Mouse (Mus musculus) hindbrain, embryonic 14.5 days (tissue): Measurements from ENCODE around the gene Nmnat2. TPM values are rescaled to one million over a fixed set of nuclear protein-coding genes. Genes with fewer than 3 reads are reported as not detected.
A peak's percentile ranks its signal among the peaks of the same experiment; 100 is the strongest.

ENCODE experiments used
- ATAC-seq: fragments of 200-750 bp; cut with Nextera tagmentation; 2 replicates; pipeline ENCODE4 v1.8.0; 2017; ENCODE audit warnings: moderate number of reproducible peaks, mild to moderate bottlenecking, moderate TSS enrichment, moderate library complexity; ENCODE audit not compliant: low FRiP score
- DNase-seq: peaks from one replicate; pipeline ENCODE4 v3.0.0-alpha.2; 2015; ENCODE audit warnings: low spot score
- H3K27ac ChIP-seq: fragments of 300-500 bp; sonication (generic); 2 replicates; pipeline ENCODE4 v1.5.1; 2014; ENCODE audit warnings: mild to moderate bottlenecking, moderate library complexity
- H3K27me3 ChIP-seq: fragments of 300-500 bp; sonication (generic); 2 replicates; pipeline ENCODE4 v1.6.1; 2014; ENCODE audit warnings: mild to moderate bottlenecking, low read length, mixed read lengths; ENCODE audit not compliant: control insufficient read depth, insufficient read depth
- H3K36me3 ChIP-seq: fragments of 300-500 bp; sonication (generic); replicated peaks from 2 replicates; pipeline ENCODE4 v1.6.1; 2014; ENCODE audit not compliant: control insufficient read depth, insufficient read depth
- H3K4me1 ChIP-seq: fragments of 300-500 bp; sonication (generic); replicated peaks from 2 replicates; pipeline ENCODE4 v1.6.1; 2014; ENCODE audit warnings: antibody characterized with exemption, low read length, mixed read lengths; ENCODE audit not compliant: control insufficient read depth, insufficient read depth
- H3K4me2 ChIP-seq: fragments of 300-500 bp; sonication (generic); replicated peaks from 2 replicates; pipeline ENCODE4 v1.6.1; 2014; ENCODE audit warnings: mild to moderate bottlenecking, moderate library complexity
- H3K4me3 ChIP-seq: fragments of 300-500 bp; sonication (generic); replicated peaks from 2 replicates; pipeline ENCODE4 v1.5.1; 2014; ENCODE audit warnings: mild to moderate bottlenecking, low read length
- H3K9ac ChIP-seq: fragments of 300-500 bp; sonication (generic); 2 replicates; pipeline ENCODE4 v1.6.1; 2014
- H3K9me3 ChIP-seq: fragments of 300-500 bp; sonication (generic); 2 replicates; pipeline ENCODE4 v1.6.1; 2016; ENCODE audit warnings: low read length; ENCODE audit not compliant: control insufficient read depth
- WGBS: fragments of 180-500 bp; shearing (Covaris S2); extraction: QIAGEN DNeasy Blood & Tissue Kit; methylation state at CpG from one replicate; pipeline ENCODE4 v1.1.7; 2014; 5-methylcytosine and 5-hydroxymethylcytosine counted together
- polyA plus RNA-seq: library from polyadenylated mRNA; unstranded; fragments of >200 nt; fragmentation: Nextera tagmentation; extraction: Ambion mirVana; gene quantifications from 2 replicates; pipeline ENCODE4 v1.2.1, GENCODE M21; 2014

Gene Nmnat2
- polyA plus RNA-seq, 1 experiment from 2014 or later: 84.7 TPM

DNA sequence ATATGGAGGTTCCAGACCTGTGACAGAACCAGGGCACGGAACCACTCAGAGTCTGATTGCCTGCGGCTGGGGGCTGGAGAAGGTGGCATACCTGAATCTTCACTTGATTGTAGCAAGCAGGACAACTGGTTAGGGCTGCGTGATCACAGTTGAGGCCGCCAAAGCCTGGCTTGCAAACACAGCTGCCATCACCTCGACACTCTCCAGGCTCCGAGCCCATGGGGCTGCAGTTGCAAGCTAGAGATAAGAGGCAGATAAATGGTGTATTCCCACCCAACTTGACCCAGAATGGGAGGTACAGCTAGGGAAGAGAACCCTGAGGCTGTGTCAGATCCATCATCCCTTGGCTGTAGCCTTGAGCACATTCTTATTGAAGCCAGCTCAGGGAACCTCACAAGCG is 184.8 kb downstream of the Nmnat2 start:
- WGBS: 87% methylated on average over 7 of the region's 7 CpGs
- no peak for ATAC-seq
- no peaks in the 10 kb centered on the region for H3K9me3 ChIP-seq
- no peak overlapping the region for H3K9ac ChIP-seq
- no peak for DNase-seq
- no peaks in the 10 kb centered on the region for H3K4me1 ChIP-seq
- no peak overlapping the region for H3K4me3 ChIP-seq
- H3K36me3 ChIP-seq: no peaks in the 10 kb centered on the region
- H3K27ac ChIP-seq: no peak overlapping the region
- no peak overlapping the region for H3K4me2 ChIP-seq
- no peaks in the 10 kb centered on the region for H3K27me3 ChIP-seq

DNA sequence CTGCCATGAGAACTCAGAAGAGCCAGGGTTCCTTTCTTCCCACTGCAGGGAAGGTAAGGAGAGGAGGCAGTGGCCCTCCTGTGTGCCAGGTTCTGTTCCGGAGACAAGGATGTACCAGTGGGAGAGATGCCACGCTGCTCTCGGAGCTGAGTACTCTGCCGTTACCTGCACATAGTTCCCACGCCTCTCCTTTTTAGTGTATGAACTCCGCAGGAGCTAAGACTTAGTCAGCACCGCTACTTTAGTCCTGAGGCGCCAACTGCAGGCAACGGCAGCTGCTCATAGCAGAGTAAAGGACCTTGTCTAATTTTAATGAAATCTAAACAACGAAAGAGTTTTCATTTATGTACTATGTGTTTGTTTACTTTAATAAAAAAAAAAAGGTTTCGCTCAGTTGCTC is 185.5 kb downstream of the Nmnat2 start:
- Histone ChIP-seq H3K9me3 (no peaks in the 10 kb centered on the region), H3K36me3 (no peaks in the 10 kb centered on the region), H3K27me3 (no peaks in the 10 kb centered on the region), H3K27ac (no peak overlapping the region), H3K4me1 (no peaks in the 10 kb centered on the region), H3K9ac (no peak overlapping the region), H3K4me3 (no peak overlapping the region), H3K4me2 (no peak overlapping the region)
- 85% methylated on average over 11 of the region's 11 CpGs for WGBS
- DNase-seq (no peak), ATAC-seq (no peak)

DNA sequence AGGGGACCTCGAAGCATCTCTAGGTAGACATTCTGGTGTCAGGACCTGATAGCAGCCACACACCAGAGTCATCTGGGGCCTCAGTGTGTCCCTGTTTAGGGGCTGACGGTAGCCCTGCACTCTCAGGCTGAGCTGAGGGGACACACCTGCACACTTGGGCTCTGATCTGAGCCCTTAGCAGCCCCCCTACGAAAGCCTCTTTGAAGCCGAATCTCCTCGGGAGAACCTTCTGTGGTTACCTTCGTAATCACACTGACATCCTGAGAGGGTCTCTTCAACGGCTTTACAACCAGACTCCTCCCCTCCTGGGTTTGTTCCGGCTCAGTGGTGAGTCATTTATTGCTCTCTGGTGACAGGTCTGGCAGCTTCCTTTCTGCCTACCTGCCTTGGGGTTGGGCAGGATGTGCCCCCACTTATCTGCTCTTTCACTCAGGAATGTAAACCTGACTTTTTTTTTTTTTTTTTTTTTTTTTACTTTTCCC is 186.0 kb downstream of the Nmnat2 start:
- no peaks in the 10 kb centered on the region for H3K27me3 ChIP-seq
- H3K9ac ChIP-seq: no peak overlapping the region
- WGBS: 39% methylated on average over 8 of the region's 8 CpGs
- no peaks in the 10 kb centered on the region for H3K4me1 ChIP-seq
- ATAC-seq: no peak
- no peak overlapping the region for H3K27ac ChIP-seq
- no peaks in the 10 kb centered on the region for H3K9me3 ChIP-seq
- H3K4me3 ChIP-seq: no peak overlapping the region
- no peak overlapping the region for H3K4me2 ChIP-seq
- H3K36me3 ChIP-seq: no peaks in the 10 kb centered on the region
- DNase-seq: no peak

DNA sequence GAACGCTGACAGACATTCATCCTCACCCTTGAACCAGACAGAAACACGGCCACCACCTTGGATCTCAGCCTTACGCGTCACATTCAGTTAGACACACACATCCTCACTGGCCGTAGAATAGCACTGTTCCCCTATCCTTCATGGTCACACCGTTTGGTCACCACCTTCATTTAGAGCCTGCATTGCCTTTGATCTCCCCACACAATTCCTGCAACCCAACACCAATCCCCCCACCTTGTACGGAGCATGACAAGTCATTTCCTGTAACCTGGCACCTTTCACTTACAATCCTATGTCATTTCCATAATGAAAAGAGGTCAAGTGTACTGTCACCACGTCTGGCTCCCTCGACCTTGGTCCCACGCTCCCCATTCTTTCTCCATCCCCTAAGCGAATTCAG is 189.2 kb downstream of the Nmnat2 start:
- H3K27me3 ChIP-seq: no peaks in the 10 kb centered on the region
- no peak for DNase-seq
- no peaks in the 10 kb centered on the region for H3K9me3 ChIP-seq
- no peak for ATAC-seq
- no peak overlapping the region for H3K4me2 ChIP-seq
- H3K9ac ChIP-seq: no peak overlapping the region
- H3K27ac ChIP-seq: no peak overlapping the region
- H3K4me1 ChIP-seq: no peaks in the 10 kb centered on the region
- H3K36me3 ChIP-seq: no peaks in the 10 kb centered on the region
- H3K4me3 ChIP-seq: no peak overlapping the region
- 87% methylated on average over 11 of the region's 11 CpGs for WGBS

DNA sequence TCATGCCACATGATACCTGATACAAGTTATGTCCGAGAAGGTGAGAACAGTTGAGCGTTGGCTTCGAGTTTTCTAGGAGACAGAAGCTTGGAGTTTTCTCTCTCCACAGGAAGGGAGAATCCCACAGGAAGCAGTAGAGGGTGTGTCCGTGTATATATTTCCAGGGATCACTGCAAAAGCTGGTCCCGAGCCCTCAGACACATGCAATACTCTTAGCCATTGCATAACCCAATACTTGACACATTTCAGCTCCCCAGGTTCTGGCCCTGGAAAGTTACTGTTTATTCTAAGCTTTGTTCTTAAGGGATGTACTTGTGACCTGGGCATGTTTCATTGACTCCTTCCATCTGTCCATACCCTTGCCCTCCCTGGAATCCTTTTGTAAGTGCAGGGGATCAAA is 191.0 kb downstream of the Nmnat2 start:
- Histone ChIP-seq H3K27ac (no peak overlapping the region), H3K4me1 (no peaks in the 10 kb centered on the region), H3K4me2 (no peak overlapping the region), H3K9me3 (no peaks in the 10 kb centered on the region), H3K9ac (no peak overlapping the region), H3K27me3 (no peaks in the 10 kb centered on the region), H3K36me3 (no peaks in the 10 kb centered on the region), H3K4me3 (no peak overlapping the region)
- no peak for DNase-seq
- ATAC-seq: no peak
- 89% methylated on average over 5 of the region's 5 CpGs for WGBS

DNA sequence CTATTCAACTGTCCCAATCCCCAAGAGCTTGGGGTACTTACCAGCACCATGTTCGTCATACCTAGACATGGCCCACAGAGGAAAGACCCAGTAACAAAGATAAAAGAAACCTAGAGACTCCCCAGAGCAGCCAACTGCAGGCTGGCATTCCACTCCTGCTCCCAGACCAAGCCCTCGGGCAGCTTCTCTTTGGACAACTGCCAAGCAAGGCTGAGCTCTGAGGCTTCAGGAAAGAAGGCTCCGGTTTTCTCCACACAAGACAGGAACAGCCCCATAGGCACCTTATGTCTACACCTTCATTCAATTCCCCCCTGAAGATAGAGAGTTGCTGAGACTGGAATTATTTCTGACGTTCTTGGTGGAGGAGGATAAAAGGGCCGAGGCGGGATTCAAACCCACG is 197.8 kb downstream of the Nmnat2 start:
- no peak overlapping the region for H3K4me2 ChIP-seq
- H3K27me3 ChIP-seq: no peaks in the 10 kb centered on the region
- peaks cover 5% of the 10 kb centered on the region for H3K4me1 ChIP-seq
- H3K36me3 ChIP-seq: no peaks in the 10 kb centered on the region
- 78% methylated on average over 7 of the region's 7 CpGs for WGBS
- H3K27ac ChIP-seq: no peak overlapping the region
- no peak for DNase-seq
- no peak for ATAC-seq
- no peak overlapping the region for H3K4me3 ChIP-seq
- H3K9me3 ChIP-seq: no peaks in the 10 kb centered on the region
- H3K9ac ChIP-seq: no peak overlapping the region

DNA sequence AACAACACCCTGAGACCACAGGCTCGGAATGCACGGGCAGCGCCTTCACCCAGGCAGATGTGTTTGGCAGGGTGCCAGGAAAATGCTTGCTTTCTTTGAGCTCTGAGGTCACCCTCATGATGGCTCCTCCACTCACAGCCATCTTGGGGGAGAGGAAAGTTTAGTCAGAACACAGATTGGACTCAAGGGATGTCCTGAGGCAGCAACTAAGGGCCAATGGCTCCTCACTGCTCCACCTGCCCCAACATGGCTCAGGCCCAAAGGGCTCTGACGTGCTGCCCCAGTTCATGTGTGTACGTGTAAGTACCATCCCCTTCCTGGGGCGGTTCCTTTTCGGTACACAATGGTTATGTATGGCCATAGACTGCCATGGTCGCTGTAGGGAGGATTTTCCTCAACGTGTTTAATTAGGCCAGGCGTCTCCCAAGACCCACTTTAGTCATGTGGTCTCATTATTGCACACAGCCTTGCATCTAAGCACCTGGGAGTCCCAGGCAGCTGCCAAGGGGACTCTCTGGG is 198.9 kb downstream of the Nmnat2 start:
- H3K9me3 ChIP-seq: no peaks in the 10 kb centered on the region
- peak; percentile 43 for DNase-seq
- no peak overlapping the region for H3K4me3 ChIP-seq
- H3K27ac ChIP-seq: no peak overlapping the region
- no peaks in the 10 kb centered on the region for H3K27me3 ChIP-seq
- peaks cover 5% of the 10 kb centered on the region for H3K4me1 ChIP-seq
- WGBS: 51% methylated on average over 10 of the region's 10 CpGs
- no peak overlapping the region for H3K9ac ChIP-seq
- no peaks in the 10 kb centered on the region for H3K36me3 ChIP-seq
- peak; percentile 46 for ATAC-seq
- no peak overlapping the region for H3K4me2 ChIP-seq

DNA sequence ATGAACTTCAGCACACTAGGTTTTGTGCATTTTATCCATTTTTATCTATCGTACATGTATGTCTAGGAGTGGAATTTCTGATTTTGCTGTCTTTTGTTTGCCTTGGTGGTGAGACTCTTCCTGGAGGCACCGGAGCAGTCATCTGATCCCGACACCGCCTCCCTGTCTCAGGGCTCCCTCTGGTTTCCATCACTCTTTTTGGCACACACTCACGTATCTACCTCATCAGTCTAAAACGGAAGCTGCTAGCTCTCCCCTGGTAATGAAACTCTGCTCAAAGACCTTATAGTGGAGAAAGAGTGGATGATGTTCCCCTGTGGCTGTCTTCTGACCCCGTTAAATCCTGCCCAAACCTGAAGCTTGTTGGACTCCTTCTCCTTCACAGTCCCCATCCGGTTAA is 200.6 kb downstream of the Nmnat2 start:
- Histone ChIP-seq H3K36me3 (no peaks in the 10 kb centered on the region), H3K9me3 (no peaks in the 10 kb centered on the region), H3K27me3 (no peaks in the 10 kb centered on the region), H3K27ac (no peak overlapping the region), H3K4me1 (peaks cover 5% of the 10 kb centered on the region), H3K4me3 (no peak overlapping the region), H3K4me2 (no peak overlapping the region), H3K9ac (no peak overlapping the region)
- DNase-seq: no peak
- no peak for ATAC-seq
- WGBS: 84% methylated on average over 8 of the region's 8 CpGs

DNA sequence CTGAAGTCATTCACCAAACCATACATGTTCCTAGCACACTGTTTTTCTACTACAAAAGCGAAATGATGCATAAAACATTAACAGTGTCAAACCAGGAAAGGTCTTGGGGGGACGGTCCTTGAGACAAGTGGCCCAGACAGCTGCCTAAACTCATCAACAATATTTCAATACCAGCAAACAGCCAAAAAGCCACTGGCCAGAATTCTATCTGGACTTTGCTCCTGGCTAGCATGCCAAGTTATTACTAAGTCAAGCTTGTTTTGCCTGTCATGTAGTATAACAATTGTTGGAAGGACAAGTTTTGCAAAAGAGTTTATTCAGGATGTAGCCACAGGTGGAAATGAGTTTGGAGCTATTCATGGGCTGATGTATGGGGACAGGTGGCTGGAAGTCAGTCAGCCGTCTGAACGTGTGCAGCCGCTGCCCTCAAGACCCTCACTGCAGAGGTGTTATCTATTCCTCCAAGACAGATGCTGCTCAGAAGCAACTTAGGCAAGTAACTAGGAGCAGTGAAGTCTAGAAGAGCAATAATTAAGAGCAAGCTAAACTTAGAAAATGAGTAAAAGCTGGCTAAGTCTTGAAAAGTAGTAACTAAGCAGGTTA is 202.3 kb downstream of the Nmnat2 start:
- Histone ChIP-seq H3K4me1 (peaks cover 5% of the 10 kb centered on the region), H3K36me3 (no peaks in the 10 kb centered on the region), H3K9me3 (no peaks in the 10 kb centered on the region), H3K27me3 (no peaks in the 10 kb centered on the region), H3K9ac (no peak overlapping the region), H3K4me2 (no peak overlapping the region), H3K4me3 (no peak overlapping the region), H3K27ac (no peak overlapping the region)
- DNase-seq (no peak), ATAC-seq (no peak)
- 83% methylated on average over 5 of the region's 5 CpGs for WGBS

DNA sequence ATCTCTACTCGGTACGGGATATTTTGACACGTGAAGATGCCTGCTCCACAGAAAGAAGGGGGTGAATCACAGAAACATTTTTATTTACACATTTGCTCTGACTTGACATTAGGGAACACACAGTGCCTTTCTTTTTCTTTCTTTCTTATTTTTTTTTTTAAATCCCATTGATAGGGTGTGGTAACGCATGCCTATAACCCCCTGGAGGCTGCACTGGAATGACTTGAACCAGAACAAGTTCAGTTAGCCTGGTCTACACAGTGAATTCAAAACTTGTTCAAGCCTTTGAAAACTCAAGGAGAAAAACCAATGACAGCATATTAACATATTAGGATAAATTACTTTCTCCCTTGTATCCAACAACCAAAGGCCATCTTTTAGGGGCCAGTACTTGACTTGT is 204.3 kb downstream of the Nmnat2 start:
- H3K36me3 ChIP-seq: no peaks in the 10 kb centered on the region
- no peak for ATAC-seq
- H3K9me3 ChIP-seq: no peaks in the 10 kb centered on the region
- WGBS: 96% methylated on average over 4 of the region's 4 CpGs
- H3K4me2 ChIP-seq: no peak overlapping the region
- H3K27me3 ChIP-seq: no peaks in the 10 kb centered on the region
- no peak for DNase-seq
- no peak overlapping the region for H3K4me3 ChIP-seq
- no peak overlapping the region for H3K27ac ChIP-seq
- no peak overlapping the region for H3K9ac ChIP-seq
- no peaks in the 10 kb centered on the region; the same call in 1 of the 2 replicates for H3K4me1 ChIP-seq
